Mouse (Mus musculus): ENCODE data around the gene Gng12. TPM values are rescaled to one million over a fixed set of nuclear protein-coding genes. Genes with fewer than 3 reads are reported as not detected.

Gene Gng12
- polyA plus RNA-seq, 1 experiment from 2014 or later, result 82.9 TPM

- Histone ChIP-seq H3K4me2 (ENCODE audit: low read depth, low read length) (no peak overlapping the region), H3K9ac (replicated peaks; ENCODE audit: low read depth, low read length) (no peak overlapping the region), H3K27me3 (ENCODE audit: control insufficient read depth, insufficient read depth, low read length) (no peaks in the 10 kb centered on the region), H3K4me1 (ENCODE audit: control insufficient read depth, insufficient read depth, low read length) (no peaks in the 10 kb centered on the region), H3K4me3 (ENCODE audit: low read depth, low read length) (no peak overlapping the region), H3K27ac (ENCODE audit: low read depth, low read length) (no peak overlapping the region), H3K36me3 (ENCODE audit: control insufficient read depth, insufficient read depth, low read length) (no peaks in the 10 kb centered on the region), H3K9me3 (ENCODE audit: control insufficient read depth, low read length) (no peaks in the 10 kb centered on the region)
- WGBS, result 85% methylated on average over 3 of the region's 3 CpGs
- ATAC-seq (ENCODE audit: low read depth), result no peak
Measured at GRCm38 (mm10) chr6:67056889-67057564, 160.8 kb downstream of the Gng12 start.

- Histone ChIP-seq H3K36me3 (ENCODE audit: control insufficient read depth, insufficient read depth, low read length) (no peaks in the 10 kb centered on the region), H3K27me3 (ENCODE audit: control insufficient read depth, insufficient read depth, low read length) (no peaks in the 10 kb centered on the region), H3K4me1 (ENCODE audit: control insufficient read depth, insufficient read depth, low read length) (no peaks in the 10 kb centered on the region), H3K4me2 (ENCODE audit: low read depth, low read length) (no peak overlapping the region), H3K9me3 (ENCODE audit: control insufficient read depth, low read length) (no peaks in the 10 kb centered on the region), H3K27ac (ENCODE audit: low read depth, low read length) (no peak overlapping the region), H3K4me3 (ENCODE audit: low read depth, low read length) (no peak overlapping the region), H3K9ac (replicated peaks; ENCODE audit: low read depth, low read length) (no peak overlapping the region)
- WGBS, result 87% methylated on average over 5 of the region's 5 CpGs
- no peak for ATAC-seq (ENCODE audit: low read depth)
Measured at GRCm38 (mm10) chr6:67057574-67057973, 161.4 kb downstream of the Gng12 start.

- Histone ChIP-seq H3K27me3 (ENCODE audit: control insufficient read depth, insufficient read depth, low read length) (no peaks in the 10 kb centered on the region), H3K27ac (ENCODE audit: low read depth, low read length) (no peak overlapping the region), H3K9me3 (ENCODE audit: control insufficient read depth, low read length) (no peaks in the 10 kb centered on the region), H3K4me2 (ENCODE audit: low read depth, low read length) (no peak overlapping the region), H3K4me3 (ENCODE audit: low read depth, low read length) (no peak overlapping the region), H3K9ac (replicated peaks; ENCODE audit: low read depth, low read length) (no peak overlapping the region), H3K36me3 (ENCODE audit: control insufficient read depth, insufficient read depth, low read length) (no peaks in the 10 kb centered on the region), H3K4me1 (ENCODE audit: control insufficient read depth, insufficient read depth, low read length) (no peaks in the 10 kb centered on the region)
- no peak for ATAC-seq (ENCODE audit: low read depth)
- 92% methylated on average over 7 of the region's 7 CpGs for WGBS
Measured at GRCm38 (mm10) chr6:67057991-67058696, 161.9 kb downstream of the Gng12 start.

- H3K36me3 ChIP-seq (ENCODE audit: control insufficient read depth, insufficient read depth, low read length), result no peaks in the 10 kb centered on the region
- no peak overlapping the region for H3K4me2 ChIP-seq (ENCODE audit: low read depth, low read length)
- H3K4me1 ChIP-seq (ENCODE audit: control insufficient read depth, insufficient read depth, low read length), result no peaks in the 10 kb centered on the region
- no peak overlapping the region for H3K4me3 ChIP-seq (ENCODE audit: low read depth, low read length)
- no peak for ATAC-seq (ENCODE audit: low read depth)
- H3K9ac ChIP-seq (replicated peaks; ENCODE audit: low read depth, low read length), result no peak overlapping the region
- 87% methylated on average over 5 of the region's 5 CpGs for WGBS
- H3K9me3 ChIP-seq (ENCODE audit: control insufficient read depth, low read length), result no peaks in the 10 kb centered on the region
- no peak overlapping the region for H3K27ac ChIP-seq (ENCODE audit: low read depth, low read length)
- no peaks in the 10 kb centered on the region for H3K27me3 ChIP-seq (ENCODE audit: control insufficient read depth, insufficient read depth, low read length)
Measured at GRCm38 (mm10) chr6:67060057-67060456, 163.9 kb downstream of the Gng12 start.

GRCm38 (mm10) chr6:67069219-67069762 is 173.1 kb downstream of the Gng12 start:
- no peak overlapping the region for H3K27ac ChIP-seq (ENCODE audit: low read depth, low read length)
- no peak overlapping the region for H3K4me2 ChIP-seq (ENCODE audit: low read depth, low read length)
- WGBS, result 88% methylated on average over 8 of the region's 8 CpGs
- H3K9ac ChIP-seq (replicated peaks; ENCODE audit: low read depth, low read length), result no peak overlapping the region
- no peaks in the 10 kb centered on the region for H3K27me3 ChIP-seq (ENCODE audit: control insufficient read depth, insufficient read depth, low read length)
- no peaks in the 10 kb centered on the region for H3K4me1 ChIP-seq (ENCODE audit: control insufficient read depth, insufficient read depth, low read length)
- no peak overlapping the region for H3K4me3 ChIP-seq (ENCODE audit: low read depth, low read length)
- H3K9me3 ChIP-seq (ENCODE audit: control insufficient read depth, low read length), result no peaks in the 10 kb centered on the region
- ATAC-seq (ENCODE audit: low read depth), result no peak
- H3K36me3 ChIP-seq (ENCODE audit: control insufficient read depth, insufficient read depth, low read length), result no peaks in the 10 kb centered on the region

GRCm38 (mm10) chr6:67069800-67070315 is 173.7 kb downstream of the Gng12 start:
- Histone ChIP-seq H3K9ac (replicated peaks; ENCODE audit: low read depth, low read length) (no peak overlapping the region), H3K4me2 (ENCODE audit: low read depth, low read length) (no peak overlapping the region), H3K4me1 (ENCODE audit: control insufficient read depth, insufficient read depth, low read length) (no peaks in the 10 kb centered on the region), H3K27me3 (ENCODE audit: control insufficient read depth, insufficient read depth, low read length) (no peaks in the 10 kb centered on the region), H3K4me3 (ENCODE audit: low read depth, low read length) (no peak overlapping the region), H3K27ac (ENCODE audit: low read depth, low read length) (no peak overlapping the region), H3K9me3 (ENCODE audit: control insufficient read depth, low read length) (no peaks in the 10 kb centered on the region), H3K36me3 (ENCODE audit: control insufficient read depth, insufficient read depth, low read length) (no peaks in the 10 kb centered on the region)
- ATAC-seq (ENCODE audit: low read depth), result no peak; the same call in 1 of the 2 replicates
- WGBS, result 61% methylated on average over 9 of the region's 9 CpGs

Other genes starting within 250 kb of the Gng12 start
- not detected in 2 replicates for gene Vmn1r35, start 210.5 kb upstream of the Gng12 start, polyA plus RNA-seq (2014; fragmentation: Nextera tagmentation; extraction: Ambion mirVana)
- gene Vmn1r36, start 177.2 kb upstream of the Gng12 start, polyA plus RNA-seq (2014; fragmentation: Nextera tagmentation; extraction: Ambion mirVana), result not detected in 2 replicates
- not detected in 2 replicates for gene Vmn1r37, start 167.0 kb upstream of the Gng12 start, polyA plus RNA-seq (2014; fragmentation: Nextera tagmentation; extraction: Ambion mirVana)
- not detected in 2 replicates for gene Vmn1r38, start 113.8 kb upstream of the Gng12 start, polyA plus RNA-seq (2014; fragmentation: Nextera tagmentation; extraction: Ambion mirVana)
- not detected in 2 replicates for gene Vmn1r39, start 85.8 kb upstream of the Gng12 start, polyA plus RNA-seq (2014; fragmentation: Nextera tagmentation; extraction: Ambion mirVana)
- gene Gadd45a, start 141.1 kb downstream of the Gng12 start, polyA plus RNA-seq (2014; fragmentation: Nextera tagmentation; extraction: Ambion mirVana), result 12.9 and 14.6 TPM in 2 replicates